Mouse (Mus musculus) thymus, adult 18-20 months (tissue): Measurements from ENCODE around the gene Zfp750.

Experiments used
- DNase-seq, 2 experiments: peaks; one replicate each; pipeline ENCODE4 v3.0.0; 2022; ENCODE audit warnings: mixed read lengths in 2 of 2

Gene Zfp750

DNA sequence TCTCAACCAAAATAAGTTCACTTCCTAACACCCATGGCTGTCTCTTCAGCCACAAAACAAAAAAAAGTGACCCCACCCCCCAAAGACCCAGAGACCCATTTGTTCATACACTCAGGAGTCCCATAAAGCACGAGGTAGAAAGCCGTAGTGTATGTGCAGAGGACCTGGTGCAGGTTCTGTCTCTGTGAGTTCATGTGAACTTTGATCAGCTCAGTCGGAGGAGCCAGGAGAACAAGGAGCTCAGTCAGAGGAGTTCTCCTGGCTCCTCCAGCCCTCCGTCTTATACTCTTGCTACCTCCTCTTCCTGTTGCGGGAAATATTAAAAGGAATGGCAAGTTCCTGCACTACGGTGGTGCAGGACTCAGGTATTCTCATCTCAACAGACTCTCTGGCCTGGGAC, 51.7 kb downstream of the Zfp750 start:
- DNase-seq = no peak
